Mouse (Mus musculus) neural tube, embryonic 11.5 days (tissue): ENCODE data around the gene Capn7. TPM values are rescaled to one million over a fixed set of nuclear protein-coding genes. Genes with fewer than 3 reads are reported as not detected.

Source experiments
- ATAC-seq: fragments of 200-750 bp; cut with Nextera tagmentation; 2 replicates; pipeline ENCODE4 v1.8.0; 2017; ENCODE audit warnings: moderate number of reproducible peaks, mild to moderate bottlenecking, moderate TSS enrichment, moderate library complexity; ENCODE audit not compliant: insufficient read depth, low FRiP score, low TSS enrichment
- DNase-seq: peaks from one replicate; pipeline ENCODE4 v3.0.0-alpha.2; 2015; ENCODE audit warnings: low spot score
- H3K27ac ChIP-seq: fragments of 300-500 bp; sonication (generic); 2 replicates; pipeline ENCODE4 v1.5.1; 2014; ENCODE audit warnings: low read depth, mild to moderate bottlenecking, low read length
- H3K27me3 ChIP-seq: fragments of 300-500 bp; sonication (generic); 2 replicates; pipeline ENCODE4 v1.6.1; 2014; ENCODE audit warnings: mild to moderate bottlenecking, low read length, mixed read lengths; ENCODE audit not compliant: control insufficient read depth, insufficient read depth
- H3K36me3 ChIP-seq: fragments of 300-500 bp; sonication (generic); 2 replicates; pipeline ENCODE4 v1.6.1; 2014; ENCODE audit warnings: mild to moderate bottlenecking, low read length, moderate library complexity, mixed read lengths; ENCODE audit not compliant: control insufficient read depth, insufficient read depth
- H3K4me1 ChIP-seq: fragments of 300-500 bp; sonication (generic); 2 replicates; pipeline ENCODE4 v1.6.1; 2014; ENCODE audit warnings: low read length, mixed read lengths; ENCODE audit not compliant: control insufficient read depth, insufficient read depth
- H3K4me2 ChIP-seq: fragments of 300-500 bp; sonication (generic); 2 replicates; pipeline ENCODE4 v1.6.1; 2014; ENCODE audit warnings: low read depth, mild to moderate bottlenecking, moderate library complexity
- H3K4me3 ChIP-seq: fragments of 300-500 bp; sonication (generic); 2 replicates; pipeline ENCODE4 v1.5.1; 2014; ENCODE audit warnings: low read depth, low read length
- H3K9ac ChIP-seq: fragments of 300-500 bp; sonication (generic); 2 replicates; pipeline ENCODE4 v1.6.1; 2014; ENCODE audit warnings: mild to moderate bottlenecking, low read length
- H3K9me3 ChIP-seq: fragments of 300-500 bp; sonication (generic); 2 replicates; pipeline ENCODE4 v1.6.1; 2016; ENCODE audit warnings: low read length; ENCODE audit not compliant: control insufficient read depth
- WGBS: fragments of 180-500 bp; shearing (Covaris S2); extraction: QIAGEN DNeasy Blood & Tissue Kit; methylation state at CpG from one replicate; pipeline ENCODE4 v1.1.7; 2014; 5-methylcytosine and 5-hydroxymethylcytosine counted together
- polyA plus RNA-seq: library from polyadenylated mRNA; unstranded; fragments of >200 nt; fragmentation: Nextera tagmentation; extraction: Ambion mirVana; gene quantifications from 2 replicates; pipeline ENCODE4 v1.2.1, GENCODE M21; 2014

Gene Capn7
- polyA plus RNA-seq, 1 experiment from 2014 or later = 51.0 TPM

DNA sequence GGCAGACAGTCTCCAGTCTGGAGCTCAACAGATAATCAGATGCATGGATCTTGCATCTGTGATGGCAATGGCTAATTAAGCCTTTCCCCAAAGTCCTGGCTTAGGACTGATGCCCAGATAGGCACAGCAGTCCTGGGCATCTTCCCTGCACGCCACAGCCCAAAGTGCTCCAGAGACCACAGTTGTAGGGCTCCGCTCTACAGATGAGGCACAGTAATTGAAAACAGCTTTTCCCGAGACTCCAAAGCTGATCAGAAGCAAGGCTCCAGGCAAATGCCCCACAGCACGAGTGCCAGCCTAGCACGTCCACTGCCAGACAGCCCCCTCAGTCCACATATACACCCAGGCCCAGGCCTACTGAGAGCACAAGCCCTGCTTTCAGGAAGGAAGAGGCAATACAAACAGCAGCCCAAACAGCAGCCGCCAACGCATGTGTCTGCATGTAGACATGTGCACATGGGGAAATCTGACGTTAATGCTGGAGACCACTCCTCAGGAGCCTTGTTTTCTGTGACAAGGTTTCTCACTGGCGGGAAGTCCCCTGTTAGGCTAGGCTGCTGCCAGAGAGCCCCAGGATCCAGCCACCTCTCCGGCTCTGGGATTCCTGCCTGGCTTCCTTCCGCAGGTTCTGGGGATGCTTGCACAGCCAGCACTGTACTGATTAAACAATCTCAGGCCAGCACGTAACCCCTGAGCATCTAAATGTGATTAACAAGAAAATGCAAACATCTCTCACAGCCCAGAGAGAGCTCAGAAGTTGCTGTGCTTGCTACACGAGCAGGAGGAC, 51.8 kb downstream of the Capn7 start:
- Histone ChIP-seq H3K4me2 (no peak overlapping the region), H3K9ac (no peak overlapping the region), H3K4me3 (no peak overlapping the region), H3K4me1 (0 out of 2 replicates have a peak, but pooled peaks cover 4% of the 10 kb centered on the region), H3K27me3 (no peaks in the 10 kb centered on the region), H3K27ac (no peak overlapping the region), H3K36me3 (no peaks in the 10 kb centered on the region), H3K9me3 (no peaks in the 10 kb centered on the region)
- WGBS = 78% methylated on average over 13 of the region's 13 CpGs
- ATAC-seq = no peak
- DNase-seq = no peak

GRCm38 (mm10) chr14:31389421-31390147, 53.1 kb downstream of the Capn7 start:
- 96% methylated on average over 8 of the region's 8 CpGs for WGBS

DNA sequence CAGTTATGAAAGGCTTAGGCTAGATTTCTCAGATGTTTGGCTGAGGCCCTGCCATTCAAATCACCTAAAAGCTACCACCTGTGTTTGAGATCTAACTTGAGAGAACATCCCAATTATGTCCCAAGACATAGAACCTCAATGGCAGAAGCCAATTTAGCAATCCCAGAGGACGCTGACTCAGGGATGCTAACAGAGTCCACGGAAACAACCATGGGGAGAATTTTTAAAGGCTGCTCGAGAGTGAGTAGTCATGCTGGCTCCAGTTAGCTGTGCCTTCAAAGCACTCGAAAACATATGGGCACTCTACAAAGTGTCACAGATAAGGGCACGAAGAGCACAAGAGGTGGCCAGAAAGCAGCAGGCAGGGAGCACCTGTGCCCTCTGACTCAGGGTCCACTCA, 55.9 kb downstream of the Capn7 start:
- Histone ChIP-seq H3K4me2 (no peak overlapping the region), H3K27ac (no peak overlapping the region), H3K4me3 (no peak overlapping the region), H3K9me3 (no peaks in the 10 kb centered on the region), H3K4me1 (no peaks in the 10 kb centered on the region), H3K9ac (no peak overlapping the region), H3K36me3 (no peaks in the 10 kb centered on the region), H3K27me3 (no peaks in the 10 kb centered on the region)
- no peak for DNase-seq
- no peak for ATAC-seq
- WGBS = 89% methylated on average over 5 of the region's 5 CpGs

More at GRCm38 (mm10) chr14:31389421-31390147, 53.1 kb downstream of the Capn7 start:
- H3K27me3 ChIP-seq = no peaks in the 10 kb centered on the region
- H3K4me1 ChIP-seq = 0 out of 2 replicates have a peak, but pooled peaks cover 4% of the 10 kb centered on the region
- DNase-seq = no peak
- H3K4me2 ChIP-seq = no peak overlapping the region
- H3K9me3 ChIP-seq = no peaks in the 10 kb centered on the region
- H3K4me3 ChIP-seq = no peak overlapping the region
- no peak overlapping the region for H3K27ac ChIP-seq
- no peak for ATAC-seq
- H3K9ac ChIP-seq = no peak overlapping the region
- no peaks in the 10 kb centered on the region for H3K36me3 ChIP-seq

- Histone ChIP-seq H3K36me3 (no peaks in the 10 kb centered on the region), H3K27me3 (no peaks in the 10 kb centered on the region), H3K27ac (no peak overlapping the region), H3K4me2 (no peak overlapping the region), H3K4me1 (no peaks in the 10 kb centered on the region), H3K9ac (no peak overlapping the region), H3K9me3 (no peaks in the 10 kb centered on the region), H3K4me3 (no peak overlapping the region)
- WGBS = 78% methylated on average over 8 of the region's 8 CpGs
- ATAC-seq = no peak
- DNase-seq = no peak
Measured at GRCm38 (mm10) chr14:31392873-31393545, 56.6 kb downstream of the Capn7 start.

- H3K4me3 ChIP-seq = no peak overlapping the region
- H3K4me2 ChIP-seq = no peak overlapping the region
- H3K36me3 ChIP-seq = no peaks in the 10 kb centered on the region
- no peak overlapping the region for H3K27ac ChIP-seq
- no peaks in the 10 kb centered on the region for H3K9me3 ChIP-seq
- H3K9ac ChIP-seq = no peak overlapping the region
- no peaks in the 10 kb centered on the region for H3K27me3 ChIP-seq
- ATAC-seq = no peak
- DNase-seq = no peak
- H3K4me1 ChIP-seq = no peaks in the 10 kb centered on the region
- 82% methylated on average over 3 of the region's 3 CpGs for whole genome bisulfite sequencing
Measured at GRCm38 (mm10) chr14:31393546-31393890, 57.1 kb downstream of the Capn7 start.

- 85% methylated on average over 7 of the region's 7 CpGs for WGBS
- no peak for ATAC-seq
- no peaks in the 10 kb centered on the region for H3K36me3 ChIP-seq
Measured at GRCm38 (mm10) chr14:31393936-31394630, 57.6 kb downstream of the Capn7 start.

GRCm38 (mm10) chr14:31394822-31395532, 58.5 kb downstream of the Capn7 start:
- DNase-seq = no peak
- H3K4me3 ChIP-seq = no peak overlapping the region
- H3K36me3 ChIP-seq = no peaks in the 10 kb centered on the region
- H3K27me3 ChIP-seq = no peaks in the 10 kb centered on the region
- no peak overlapping the region for H3K27ac ChIP-seq
- ATAC-seq = no peak
- 94% methylated on average over 9 of the region's 9 CpGs for WGBS
- H3K4me2 ChIP-seq = no peak overlapping the region
- H3K9me3 ChIP-seq = no peaks in the 10 kb centered on the region
- H3K4me1 ChIP-seq = no peaks in the 10 kb centered on the region
- no peak overlapping the region for H3K9ac ChIP-seq

More at GRCm38 (mm10) chr14:31393936-31394630, 57.6 kb downstream of the Capn7 start:
- no peaks in the 10 kb centered on the region for H3K27me3 ChIP-seq
- H3K9ac ChIP-seq = no peak overlapping the region
- H3K4me2 ChIP-seq = no peak overlapping the region
- H3K4me1 ChIP-seq = no peaks in the 10 kb centered on the region
- H3K9me3 ChIP-seq = no peaks in the 10 kb centered on the region
- no peak overlapping the region for H3K27ac ChIP-seq
- DNase-seq = no peak
- H3K4me3 ChIP-seq = no peak overlapping the region

- no peaks in the 10 kb centered on the region for H3K36me3 ChIP-seq
Measured at GRCm38 (mm10) chr14:31395629-31396199, 59.3 kb downstream of the Capn7 start.

More at GRCm38 (mm10) chr14:31395629-31396199, 59.3 kb downstream of the Capn7 start:
- DNase-seq = no peak
- Histone ChIP-seq H3K27me3 (no peaks in the 10 kb centered on the region), H3K9me3 (no peaks in the 10 kb centered on the region), H3K27ac (no peak overlapping the region), H3K4me3 (no peak overlapping the region), H3K4me1 (no peaks in the 10 kb centered on the region), H3K4me2 (no peak overlapping the region), H3K9ac (no peak overlapping the region)
- ATAC-seq = no peak
- 94% methylated on average over 7 of the region's 7 CpGs for WGBS
